Mouse (Mus musculus): ENCODE data around the gene Nup188.

The Nup188 gene

GRCm38 (mm10) chr2:30286192-30287026 lies at the start of gene Nup188, which contains the start of gene Dolk:
Gene Nup188, plus strand, starts transcription at chr2:30286397.
Gene Dolk, minus strand, starts transcription at chr2:30286334.
- in situ Hi-C loops (cut with MboI; ENCODE audit: low sequenced_read_pairs), result no loop called here

DNA sequence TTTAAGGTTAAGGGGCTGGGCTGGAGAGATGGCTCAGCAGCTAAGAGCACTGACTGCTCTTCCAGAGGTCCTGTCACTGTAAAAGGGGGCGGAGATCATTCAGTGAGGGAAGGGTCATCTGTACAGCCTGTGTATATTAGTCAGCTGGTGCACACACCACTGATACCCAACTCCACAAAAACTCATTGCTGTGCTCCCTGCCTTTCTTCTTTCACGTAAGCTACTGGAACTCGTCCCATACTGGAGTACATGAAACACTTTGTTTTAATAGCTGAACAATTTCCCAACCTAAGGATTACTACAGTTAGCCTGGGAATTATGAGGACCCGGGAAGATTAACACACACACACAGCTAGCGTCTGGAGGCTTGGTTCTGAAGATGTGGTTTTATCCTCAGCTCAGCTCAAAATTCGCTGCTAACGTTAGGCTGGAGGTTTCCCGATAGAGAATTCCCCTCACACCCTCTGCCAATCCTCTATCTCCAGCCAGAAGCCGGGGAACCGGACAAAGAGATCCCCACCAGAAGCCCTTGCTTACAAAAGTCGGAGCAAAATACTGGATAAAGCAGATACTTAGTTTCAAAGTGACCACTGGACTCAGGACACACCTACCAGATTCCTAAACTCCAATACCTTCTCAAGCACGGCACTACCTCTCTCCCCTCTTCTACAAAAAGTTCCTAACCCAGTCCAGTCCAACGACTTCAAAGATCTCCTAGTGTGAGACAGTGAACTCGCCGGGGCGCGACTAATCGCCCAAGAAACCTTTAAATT lies 49.6 kb upstream of the Nup188 start:
- in situ Hi-C loops (cut with MboI; ENCODE audit: low sequenced_read_pairs), result no loop called here

DNA sequence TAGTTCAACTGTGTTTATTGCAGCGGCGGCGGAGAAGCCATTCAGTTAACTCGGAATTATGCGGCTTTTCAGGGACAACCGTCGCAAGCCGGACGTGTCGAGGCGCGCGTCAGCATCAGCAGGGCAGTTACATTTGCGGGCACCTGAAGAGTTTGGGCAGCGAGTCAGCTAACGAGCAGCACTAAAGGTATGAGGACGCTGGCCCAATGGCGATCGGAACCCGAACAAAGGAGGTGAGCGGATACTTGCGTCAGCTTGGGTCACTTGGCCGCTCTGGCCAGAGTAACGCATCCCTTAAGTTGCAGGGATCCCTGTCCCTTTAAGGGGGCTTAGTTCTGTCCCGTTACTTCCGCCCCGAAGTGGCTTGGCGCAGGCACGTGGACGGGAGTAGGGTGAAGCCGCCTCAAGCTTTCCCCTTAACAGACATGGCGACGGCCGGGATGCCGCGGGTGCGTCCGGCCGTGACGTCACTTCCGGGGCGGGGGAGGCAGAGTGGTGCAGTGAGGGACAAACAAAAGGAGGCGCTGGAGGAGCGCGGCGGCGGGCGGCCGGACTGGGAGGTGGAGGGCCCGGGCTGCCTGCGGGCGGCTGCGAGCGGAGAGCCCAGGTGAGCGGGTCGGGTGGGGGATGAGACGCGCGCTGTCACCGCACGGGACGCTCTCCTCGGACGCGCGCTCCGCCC lies 48.9 kb upstream of the Nup188 start, which contains the start of gene Lrrc8a:
Gene Lrrc8a (plus strand): TSS at position 517 of the 682 bp plus-strand sequence.
- in situ Hi-C loops (cut with MboI; ENCODE audit: low sequenced_read_pairs), result no loop called here

- in situ Hi-C loops (cut with MboI; ENCODE audit: low sequenced_read_pairs), result no loop called here
Measured at GRCm38 (mm10) chr2:30237881-30238280, 48.3 kb upstream of the Nup188 start.

DNA sequence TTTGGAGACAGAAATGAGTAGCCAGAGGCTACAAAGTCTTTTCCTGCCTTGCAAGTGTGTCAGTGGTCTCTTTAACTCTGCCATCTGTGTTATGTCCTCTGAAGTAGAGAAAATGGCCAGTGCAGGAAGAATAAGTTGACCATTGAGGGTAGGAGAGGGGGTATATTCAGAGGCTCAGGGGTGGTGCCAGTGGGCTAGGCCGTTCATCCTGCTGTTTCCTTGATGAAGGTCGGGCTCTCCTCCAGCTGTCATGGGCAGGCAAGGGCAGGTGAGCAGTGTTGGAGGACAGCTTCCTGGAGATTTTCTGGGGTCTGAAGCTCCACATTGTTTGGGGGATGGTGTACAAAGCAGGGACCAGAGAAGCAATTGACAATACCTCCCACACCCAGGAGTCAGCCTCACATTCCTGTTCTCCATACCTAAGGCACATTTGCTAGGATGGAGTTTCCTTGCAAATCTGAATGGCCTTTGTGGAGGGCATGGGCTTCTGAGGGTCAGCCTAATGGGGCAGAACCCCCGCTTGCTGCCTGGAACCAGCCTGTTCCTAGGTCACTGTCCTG lies 47.2 kb upstream of the Nup188 start:
- in situ Hi-C loops (cut with MboI; ENCODE audit: low sequenced_read_pairs), result no loop called here

GRCm38 (mm10) chr2:30239777-30240176 lies 46.4 kb upstream of the Nup188 start:
- in situ Hi-C loops (cut with MboI; ENCODE audit: low sequenced_read_pairs), result no loop called here

- in situ Hi-C loops (cut with MboI; ENCODE audit: low sequenced_read_pairs), result no loop called here
Measured at GRCm38 (mm10) chr2:30240267-30240666, 45.9 kb upstream of the Nup188 start, which contains the start of gene Gm28035. Gene Gm28035, plus strand, starts transcription at chr2:30240567.

GRCm38 (mm10) chr2:30242509-30242908 lies 43.7 kb upstream of the Nup188 start:
- in situ Hi-C loops (cut with MboI; ENCODE audit: low sequenced_read_pairs), result no loop called here

GRCm38 (mm10) chr2:30243391-30243790 lies 42.8 kb upstream of the Nup188 start:
- in situ Hi-C loops (cut with MboI; ENCODE audit: low sequenced_read_pairs), result no loop called here

GRCm38 (mm10) chr2:30244595-30245178 lies 41.5 kb upstream of the Nup188 start:
- in situ Hi-C loops (cut with MboI; ENCODE audit: low sequenced_read_pairs), result no loop called here

- in situ Hi-C loops (cut with MboI; ENCODE audit: low sequenced_read_pairs), result no loop called here
Measured at GRCm38 (mm10) chr2:30247036-30247435, 39.2 kb upstream of the Nup188 start.

- in situ Hi-C loops (cut with MboI; ENCODE audit: low sequenced_read_pairs), result no loop called here
Measured at GRCm38 (mm10) chr2:30247681-30248080, 38.5 kb upstream of the Nup188 start.

DNA sequence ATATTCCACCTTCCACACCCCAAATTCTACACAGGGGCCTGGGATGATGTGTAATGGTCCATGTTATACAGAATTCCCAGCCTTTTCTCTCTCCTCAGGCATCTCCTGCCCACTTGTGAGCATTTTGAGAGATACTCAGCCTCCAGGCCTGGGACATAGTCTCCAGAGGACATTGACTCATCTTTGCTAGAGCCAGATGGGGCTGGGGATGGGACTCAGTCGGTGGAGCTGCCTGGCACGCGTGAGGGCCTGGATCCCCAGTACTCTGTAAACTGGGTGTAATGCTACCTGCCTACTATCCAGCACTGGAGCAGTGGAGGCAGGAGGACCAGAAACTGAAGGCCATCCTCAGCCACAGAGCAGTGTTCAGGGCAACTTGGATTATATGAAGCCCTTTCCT lies 37.0 kb upstream of the Nup188 start:
- in situ Hi-C loops (cut with MboI; ENCODE audit: low sequenced_read_pairs), result no loop called here

DNA sequence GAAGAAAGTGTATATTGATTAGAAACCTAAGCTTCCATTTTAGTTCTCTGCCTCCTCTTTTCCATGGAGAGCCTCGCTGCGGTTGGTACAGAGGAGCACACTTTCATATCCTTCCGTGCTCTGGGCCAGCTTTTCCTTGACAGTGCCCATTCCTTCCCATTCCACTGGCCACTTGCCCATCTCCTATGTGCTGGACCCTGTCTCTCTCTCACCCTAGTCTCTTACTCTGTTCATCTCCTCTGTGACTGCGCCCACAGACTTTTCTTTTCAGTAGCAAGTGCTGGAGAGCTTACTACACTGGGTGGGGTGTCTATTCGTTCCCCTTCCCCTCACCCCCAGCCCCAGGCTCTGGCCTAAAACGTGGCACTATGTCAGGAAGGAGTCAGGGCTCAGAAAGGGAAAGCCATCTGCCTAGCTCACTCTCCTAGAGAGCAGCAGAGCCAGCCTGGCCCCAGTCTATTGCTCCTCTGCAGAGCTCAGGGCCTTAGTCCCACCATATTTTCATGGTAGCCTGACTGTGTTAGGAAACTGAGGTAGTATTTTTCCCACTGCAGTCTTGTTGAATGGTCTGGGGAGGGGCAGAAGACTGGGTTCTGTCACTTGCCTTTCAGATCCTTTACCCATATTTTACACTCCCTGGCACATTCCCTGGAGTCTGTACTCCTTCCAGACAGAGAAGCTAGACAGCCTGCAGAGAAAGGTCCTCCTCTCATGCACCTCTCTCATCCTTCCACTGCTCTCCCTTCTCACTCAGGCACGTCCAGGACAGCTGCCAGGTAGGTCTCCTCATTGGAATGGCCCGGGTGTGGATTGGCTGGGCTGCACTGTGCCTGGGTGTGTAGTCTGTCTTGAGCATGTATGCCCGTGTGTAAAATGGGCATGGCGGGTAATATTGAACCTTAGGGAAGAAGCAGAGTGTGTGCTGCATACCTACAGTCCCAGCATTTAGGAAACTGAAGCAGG lies 35.8 kb upstream of the Nup188 start:
- in situ Hi-C loops (cut with MboI; ENCODE audit: low sequenced_read_pairs), result no loop called here

DNA sequence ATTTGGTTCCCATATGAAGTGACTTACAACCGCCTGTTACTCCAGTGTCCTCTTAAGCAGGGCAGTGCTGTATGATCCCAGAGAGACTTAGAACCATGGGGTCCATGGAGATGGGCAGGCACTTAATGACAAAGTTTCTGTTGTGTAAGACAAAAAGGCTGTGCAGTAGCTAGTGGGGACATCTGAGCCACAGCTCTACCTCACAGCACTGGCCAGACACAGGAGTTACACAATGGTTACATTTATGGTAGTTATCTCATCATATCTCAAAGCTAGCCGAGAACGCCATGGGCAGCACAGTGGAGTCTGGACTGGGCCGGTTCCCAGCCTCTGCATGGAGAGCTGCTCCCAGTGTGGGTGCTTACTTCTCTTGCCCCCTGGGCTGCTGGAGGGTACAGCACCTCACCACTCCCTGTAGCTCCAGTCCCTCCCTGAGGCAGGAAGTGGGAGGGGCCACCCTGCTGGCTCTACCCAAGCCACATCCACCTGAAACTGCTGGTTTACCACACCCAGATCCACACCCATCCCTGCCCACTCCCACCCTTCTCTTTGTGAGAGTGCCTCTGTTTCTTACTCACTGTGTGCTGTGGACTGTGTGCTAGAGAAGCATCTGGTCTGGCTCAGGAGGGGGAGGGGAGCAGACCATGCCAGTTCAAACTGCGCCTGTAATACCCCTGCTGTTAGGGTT lies 34.6 kb upstream of the Nup188 start:
- in situ Hi-C loops (cut with MboI; ENCODE audit: low sequenced_read_pairs), result no loop called here

DNA sequence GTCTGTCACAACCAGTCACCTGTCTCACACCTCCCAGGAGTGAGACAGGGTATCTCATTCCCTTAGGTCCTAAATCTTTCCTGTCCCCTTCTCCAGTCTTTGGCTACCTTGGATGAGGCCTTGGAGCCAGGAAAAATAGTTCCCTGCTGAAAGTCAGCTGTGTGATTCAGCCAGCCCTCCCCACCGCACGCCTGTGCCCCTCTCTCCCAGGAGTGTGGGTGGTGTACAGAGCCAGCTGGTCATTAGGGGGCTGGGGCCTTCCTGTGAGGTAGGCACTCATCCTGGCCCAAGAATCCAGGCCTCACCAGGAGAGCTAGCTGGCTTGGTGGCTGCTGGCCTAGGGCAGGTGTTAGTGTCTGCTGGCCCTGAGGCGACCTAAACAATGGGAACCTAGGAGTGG lies 33.7 kb upstream of the Nup188 start:
- in situ Hi-C loops (cut with MboI; ENCODE audit: low sequenced_read_pairs), result no loop called here

DNA sequence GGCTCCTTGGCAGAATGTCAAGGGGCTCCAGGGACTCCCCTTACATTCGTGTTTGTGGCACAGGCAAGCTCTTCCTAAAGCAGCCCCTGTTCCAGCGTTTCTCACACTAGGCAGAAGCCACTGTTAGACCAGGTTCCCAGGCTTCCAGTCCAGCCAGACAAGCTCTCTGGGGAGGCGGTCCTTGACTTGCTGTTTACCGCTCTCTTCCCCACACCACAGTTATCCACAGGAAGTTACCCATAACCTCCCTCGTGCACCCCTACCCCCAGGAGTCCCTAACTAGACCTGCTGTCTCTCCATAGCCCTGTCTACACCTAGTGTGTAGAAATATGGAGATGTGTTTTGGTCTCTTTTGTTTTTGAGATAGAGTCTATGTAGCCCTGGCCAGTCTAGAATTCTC lies 32.4 kb upstream of the Nup188 start:
- in situ Hi-C loops (cut with MboI; ENCODE audit: low sequenced_read_pairs), result no loop called here

GRCm38 (mm10) chr2:30255631-30256395 lies 30.4 kb upstream of the Nup188 start:
- in situ Hi-C loops (cut with MboI; ENCODE audit: low sequenced_read_pairs), result no loop called here
